Mouse (Mus musculus) cerebellum, adult 11-12 months (tissue): ENCODE results near the gene Cdc20.

Experiments used
- DNase-seq: peaks from one replicate; pipeline ENCODE4 v3.0.0; 2022

Gene Cdc20

GRCm38 (mm10) chr4:118416329-118416728 lies 20.8 kb downstream of the Cdc20 start:
- DNase-seq, result no peak

- no peak for DNase-seq
These were observed 21.4 kb downstream of the Cdc20 start for GRCm38 (mm10) chr4:118415779-118416178.

GRCm38 (mm10) chr4:118413553-118413952 lies 23.6 kb downstream of the Cdc20 start:
- peak; percentile 53 for DNase-seq

GRCm38 (mm10) chr4:118410871-118411270 lies 26.3 kb downstream of the Cdc20 start:
- no peak for DNase-seq

GRCm38 (mm10) chr4:118409142-118409900 lies 27.8 kb downstream of the Cdc20 start, which contains the start of the genes Szt2 and Med8:
Szt2 (minus strand) TSS chr4:118409273.
Med8 (plus strand) TSS chr4:118409337.
- DNase-seq, result peak; percentile 88

- no peak for DNase-seq
These were observed 34.5 kb downstream of the Cdc20 start for GRCm38 (mm10) chr4:118402701-118403100.

- DNase-seq, result no peak
These were observed 35.2 kb downstream of the Cdc20 start for GRCm38 (mm10) chr4:118401918-118402317.

GRCm38 (mm10) chr4:118401421-118401820 lies 35.7 kb downstream of the Cdc20 start:
- DNase-seq, result no peak

- no peak for DNase-seq
These were observed 38.8 kb downstream of the Cdc20 start for GRCm38 (mm10) chr4:118398400-118398799.

GRCm38 (mm10) chr4:118396433-118396832 lies 40.7 kb downstream of the Cdc20 start:
- no peak for DNase-seq

GRCm38 (mm10) chr4:118395289-118395688 lies 41.9 kb downstream of the Cdc20 start:
- no peak for DNase-seq

GRCm38 (mm10) chr4:118394505-118394904 lies 42.6 kb downstream of the Cdc20 start:
- no peak for DNase-seq

- no peak for DNase-seq
These were observed 47.0 kb downstream of the Cdc20 start for GRCm38 (mm10) chr4:118390146-118390545.

GRCm38 (mm10) chr4:118387316-118387715 lies 49.8 kb downstream of the Cdc20 start:
- DNase-seq, result no peak

- DNase-seq, result no peak
These were observed 53.9 kb downstream of the Cdc20 start for GRCm38 (mm10) chr4:118383271-118383670.
